Mouse (Mus musculus) ES-Bruce4 (cell line): ENCODE results near the gene Cfi.

Source experiments
- CTCF ChIP-seq: IDR thresholded peaks from one replicate; pipeline ENCODE4 v1.8.1; 2011; ENCODE audit warnings: low read depth, low read length
- POLR2A ChIP-seq: IDR thresholded peaks from one replicate; pipeline ENCODE4 v1.8.1; 2011; ENCODE audit warnings: low read length; ENCODE audit not compliant: insufficient read depth

DNA sequence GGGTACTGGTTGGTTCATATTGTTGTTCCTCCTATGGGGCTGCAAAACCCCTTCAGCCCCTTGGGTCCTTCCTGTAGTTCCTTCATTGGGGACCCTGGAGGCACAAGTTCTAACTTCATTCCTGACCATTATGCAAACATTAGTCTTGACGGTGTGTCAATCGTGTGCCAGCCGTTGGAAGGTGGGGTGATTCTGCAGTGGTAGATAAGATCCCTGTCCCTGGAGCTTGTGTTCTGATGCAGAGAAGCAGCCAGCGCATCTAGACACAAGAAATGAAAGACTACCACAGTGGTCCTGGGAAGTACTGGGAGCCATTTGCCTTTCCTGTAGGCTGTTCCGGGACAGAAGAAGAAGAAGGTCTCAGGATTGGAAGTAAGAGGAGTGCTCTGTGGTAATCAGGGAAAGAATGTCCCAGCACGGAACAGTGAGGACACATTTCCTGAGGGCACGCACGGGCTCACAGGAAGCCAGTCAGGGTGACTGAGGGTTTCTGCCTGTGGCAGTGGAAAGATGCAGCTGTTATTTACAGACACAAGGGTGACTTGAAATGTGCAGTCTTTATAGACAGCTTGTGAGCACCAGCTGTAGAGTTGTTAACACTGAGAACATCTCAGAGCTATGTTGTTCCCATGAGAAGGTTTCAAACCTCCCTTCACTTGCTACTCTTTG, 45.4 kb downstream of the Cfi start:
- no peak for TF ChIP-seq CTCF
- TF ChIP-seq POLR2A = no peak
